In genomic region chr5:102664988-102665726, GRCm38 (mm10) we compare ENCODE assay signal across 18 mouse cellular contexts.
A peak's percentile ranks its signal among the peaks of the same experiment; 100 is the strongest.
DNase-seq lines count a peak whose midpoint lies in the region; ATAC-seq and TF ChIP-seq lines count a peak whose summit lies in the region.
"Had no signal": no experiment of that assay in that cellular context is flagged by ENCODE, and none has a peak within 500 bp of the region (broad histone marks: within the 10 kb centered on the region; RNA-seq: fewer than 3 reads in every experiment).

No protein-coding gene starts in this region.

- DNase-seq in NIH3T3 (ENCODE audit: low read depth): peak; percentile 78
- no peak for DNase-seq in left cerebral cortex, adult 2 months (ENCODE audit: extremely low spot score in 1 of 2, low spot score in 2 of 2)
- no peak for DNase-seq in heart, adult 11 months
- DNase-seq: adrenal gland, postnatal 36 days; heart, adult 2 months; heart, postnatal 10 days; kidney, adult 18-20 months; retina, postnatal 1 day; thymus, adult 2 months had no signal

- H3K27me3 ChIP-seq in embryonic facial prominence, embryonic 13.5 days: no peaks in the 10 kb centered on the region
- H3K27me3 ChIP-seq in limb, embryonic 12.5 days: no peaks in the 10 kb centered on the region
- H3K27me3 ChIP-seq in midbrain, embryonic 15.5 days (replicated peaks): no peaks in the 10 kb centered on the region
- H3K27me3 ChIP-seq: forebrain, embryonic 12.5 days; hindbrain, embryonic 15.5 days; liver, embryonic 12.5 days; lung, embryonic 15.5 days; neural tube, embryonic 13.5 days had no signal

- H3K4me2 ChIP-seq in embryonic facial prominence, embryonic 13.5 days: 0 out of 2 replicates have a peak overlapping the region, but pooled peaks have one; percentile 3
- H3K4me2 ChIP-seq in limb, embryonic 12.5 days: 0 out of 2 replicates have a peak overlapping the region, but pooled peaks have one; percentile 0
- H3K4me2 ChIP-seq in midbrain, embryonic 15.5 days: no peak overlapping the region
- H3K4me2 ChIP-seq: forebrain, embryonic 12.5 days; hindbrain, embryonic 15.5 days; liver, embryonic 12.5 days; lung, embryonic 15.5 days; neural tube, embryonic 13.5 days had no signal

- no peak for TF ChIP-seq CTCF in left cerebral cortex, adult 2 months (IDR thresholded peaks at IDR 0.05)

- peaks cover 8% of the 10 kb centered on the region for H3K4me1 ChIP-seq in brown adipose tissue, adult 24 weeks (ENCODE audit: control insufficient read depth, insufficient read depth, insufficient read length, low read length)
- peaks cover 41% of the 10 kb centered on the region for H3K4me1 ChIP-seq in embryonic facial prominence, embryonic 13.5 days
- H3K4me1 ChIP-seq in limb, embryonic 12.5 days (replicated peaks): peaks cover 23% of the 10 kb centered on the region
- H3K4me1 ChIP-seq in midbrain, embryonic 15.5 days: no peaks in the 10 kb centered on the region
- H3K4me1 ChIP-seq: forebrain, embryonic 12.5 days; hindbrain, embryonic 15.5 days; liver, embryonic 12.5 days had no signal

- peak; percentile 56; the same call in 1 of the 2 replicates for ATAC-seq in embryonic facial prominence, embryonic 13.5 days (ENCODE audit: insufficient number of reproducible peaks, insufficient read depth, low FRiP score, low TSS enrichment, low read depth)
- ATAC-seq in limb, embryonic 12.5 days (ENCODE audit: insufficient number of reproducible peaks, insufficient read depth, low FRiP score, low TSS enrichment, low read depth): peak; percentile 88
- no peak for ATAC-seq in midbrain, embryonic 15.5 days (replicated peaks)
- ATAC-seq: liver, embryonic 12.5 days had no signal

- no peak overlapping the region for H3K9ac ChIP-seq in embryonic facial prominence, embryonic 13.5 days
- no peak overlapping the region for H3K9ac ChIP-seq in limb, embryonic 12.5 days (replicated peaks)
- H3K9ac ChIP-seq in midbrain, embryonic 15.5 days: no peak overlapping the region
- H3K9ac ChIP-seq: forebrain, embryonic 12.5 days; hindbrain, embryonic 15.5 days; liver, embryonic 12.5 days; lung, embryonic 15.5 days; neural tube, embryonic 13.5 days had no signal

- no peaks in the 10 kb centered on the region for H3K36me3 ChIP-seq in embryonic facial prominence, embryonic 13.5 days
- H3K36me3 ChIP-seq in limb, embryonic 12.5 days: no peaks in the 10 kb centered on the region
- no peaks in the 10 kb centered on the region for H3K36me3 ChIP-seq in midbrain, embryonic 15.5 days (replicated peaks)
- H3K36me3 ChIP-seq: forebrain, embryonic 12.5 days; hindbrain, embryonic 15.5 days; liver, embryonic 12.5 days; lung, embryonic 15.5 days; neural tube, embryonic 13.5 days had no signal

- no peak overlapping the region for H3K4me3 ChIP-seq in brown adipose tissue, adult 24 weeks (ENCODE audit: insufficient read depth, low read depth, low read length)
- no peak overlapping the region for H3K4me3 ChIP-seq in embryonic facial prominence, embryonic 13.5 days
- H3K4me3 ChIP-seq in limb, embryonic 12.5 days (replicated peaks): no peak overlapping the region
- H3K4me3 ChIP-seq in left cerebral cortex, adult 2 months: no peak overlapping the region
- no peak overlapping the region for H3K4me3 ChIP-seq in midbrain, embryonic 15.5 days
- H3K4me3 ChIP-seq: forebrain, embryonic 12.5 days; heart, adult 2 months; hindbrain, embryonic 15.5 days; liver, embryonic 12.5 days; lung, embryonic 15.5 days; neural tube, embryonic 13.5 days had no signal

- intact Hi-C loops in left cerebral cortex, adult 2 months (cut with DNase I): no loop called here

- no peaks in the 10 kb centered on the region for H3K9me3 ChIP-seq in embryonic facial prominence, embryonic 13.5 days
- no peaks in the 10 kb centered on the region for H3K9me3 ChIP-seq in limb, embryonic 12.5 days
- no peaks in the 10 kb centered on the region for H3K9me3 ChIP-seq in midbrain, embryonic 15.5 days
- H3K9me3 ChIP-seq: forebrain, embryonic 12.5 days; hindbrain, embryonic 15.5 days; liver, embryonic 12.5 days; lung, embryonic 15.5 days; neural tube, embryonic 13.5 days had no signal

- 0 out of 2 replicates have a peak overlapping the region, but pooled peaks have one; percentile 17 for H3K27ac ChIP-seq in brown adipose tissue, adult 24 weeks (replicated peaks; ENCODE audit: low read depth, low read length)
- peak overlapping the region; percentile 64 for H3K27ac ChIP-seq in embryonic facial prominence, embryonic 13.5 days
- peak overlapping the region; percentile 73 for H3K27ac ChIP-seq in limb, embryonic 12.5 days
- no peak overlapping the region for H3K27ac ChIP-seq in left cerebral cortex, adult 2 months
- no peak overlapping the region for H3K27ac ChIP-seq in midbrain, embryonic 15.5 days
- H3K27ac ChIP-seq: forebrain, embryonic 12.5 days; heart, adult 2 months; hindbrain, embryonic 15.5 days; liver, embryonic 12.5 days; lung, embryonic 15.5 days; neural tube, embryonic 13.5 days had no signal

- WGBS in embryonic facial prominence, embryonic 13.5 days: 26% methylated on average over 13 of the region's 13 CpGs
- 18% methylated on average over 13 of the region's 13 CpGs for WGBS in limb, embryonic 12.5 days
- 56% methylated on average over 13 of the region's 13 CpGs for WGBS in midbrain, embryonic 15.5 days

Comparison
In these comparisons a context has a peak if more than half of its experiments do, and no peak if none do; other contexts are left out.
1. H3K27ac ChIP-seq: peak in brown adipose tissue, adult 24 weeks (single experiment), embryonic facial prominence, embryonic 13.5 days (single experiment) and limb, embryonic 12.5 days (single experiment); none in left cerebral cortex, adult 2 months (single experiment) and midbrain, embryonic 15.5 days (single experiment).